Mouse (Mus musculus): ENCODE measurements around the gene Slc35a5. TPM values are rescaled to one million over a fixed set of nuclear protein-coding genes. Genes with fewer than 3 reads are reported as not detected.

Gene Slc35a5
- polyA plus RNA-seq (2015; fragmentation: Nextera tagmentation; extraction: Ambion mirVana) = 29.2 and 33.1 TPM in 2 replicates

DNA sequence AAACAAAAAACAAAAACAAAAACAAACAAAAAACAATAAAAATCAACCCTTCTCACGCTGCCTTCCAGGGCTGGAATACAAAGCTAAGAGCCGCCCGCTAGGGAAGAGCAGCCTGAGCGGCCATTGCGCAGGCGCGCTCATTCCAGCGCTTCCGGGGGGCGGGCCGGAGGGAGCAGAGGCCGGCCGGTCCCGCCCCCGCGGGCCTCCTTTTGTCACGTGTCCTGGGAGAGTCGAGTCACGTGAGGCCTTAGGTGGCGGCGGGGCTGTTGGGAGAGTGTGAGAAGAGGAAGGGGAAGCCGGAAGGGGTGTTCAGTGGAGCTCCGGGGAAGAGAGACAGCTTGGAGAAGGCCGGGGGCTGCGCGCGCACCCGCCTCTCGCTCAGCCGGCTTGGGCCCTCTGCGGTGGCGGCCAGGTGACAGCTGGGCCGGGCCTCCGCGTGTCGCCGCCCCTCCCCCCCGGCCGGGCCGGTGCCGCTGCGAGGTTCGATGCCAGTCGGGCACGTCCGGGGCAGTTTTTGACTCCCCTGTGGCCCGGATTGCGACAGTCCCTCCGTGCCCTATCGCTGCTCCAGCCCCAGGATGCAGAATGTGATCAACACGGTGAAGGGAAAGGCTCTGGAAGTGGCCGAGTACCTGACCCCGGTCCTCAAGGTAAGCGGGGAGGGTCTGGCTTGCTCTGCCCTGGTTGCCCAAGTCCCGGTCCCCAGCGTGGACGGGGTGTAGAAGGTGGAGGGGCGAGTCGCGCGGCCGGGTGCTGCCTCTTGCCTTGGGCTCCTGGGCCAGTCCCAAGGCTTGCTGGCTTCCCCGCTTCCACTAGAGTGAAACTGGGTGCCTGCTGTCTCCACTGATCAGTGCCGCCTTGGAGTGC lies at the start of gene Slc35a5, which contains the start of gene Atg3:
Slc35a5 (minus strand) TSS at position 185 of the 867 bp plus-strand sequence.
Atg3 (plus strand) TSS at position 264 of the 867 bp plus-strand sequence.

DNA sequence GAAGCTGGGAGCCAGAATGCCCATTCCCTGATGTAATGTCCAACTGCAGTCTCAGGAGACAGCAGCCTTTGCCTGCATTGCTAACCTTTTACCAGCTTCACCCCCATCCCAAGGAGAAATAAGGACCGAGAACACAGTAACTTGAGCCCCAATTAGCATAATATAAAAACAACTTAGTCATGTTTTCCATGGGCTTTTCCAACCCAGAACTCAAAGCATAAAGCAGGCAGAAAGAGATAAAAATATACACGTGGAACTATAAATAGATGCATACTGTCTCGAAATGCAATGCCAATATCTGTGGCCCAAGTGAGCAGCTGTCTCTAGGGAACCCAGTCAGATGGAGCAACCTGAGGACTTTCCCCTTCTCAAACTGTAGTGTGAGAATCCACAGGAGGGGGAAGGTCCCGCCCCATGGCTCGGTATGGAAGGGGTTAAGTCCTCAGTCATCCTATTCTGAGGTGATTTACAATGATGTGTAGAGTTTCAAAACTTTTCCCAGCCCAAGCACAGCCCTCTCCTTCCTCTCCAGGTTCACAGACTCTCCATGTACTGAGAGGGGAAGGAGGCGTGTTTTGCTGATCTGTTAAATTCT lies 65.3 kb downstream of the Slc35a5 start, which contains the start of gene Ccdc80:
Ccdc80 (plus strand) TSS at position 266 of the 595 bp plus-strand sequence.

Other genes with a start within 250 kb of the Slc35a5 start
- gene Cd200r3, start 215.0 kb downstream of the Slc35a5 start, polyA plus RNA-seq (2015; fragmentation: Nextera tagmentation; extraction: Ambion mirVana) = not detected in 2 replicates
- 20.6 and 22.4 TPM in 2 replicates for gene Ccdc80, start 65.3 kb downstream of the Slc35a5 start, polyA plus RNA-seq (2015; fragmentation: Nextera tagmentation; extraction: Ambion mirVana)
- 59.4 and 62.3 TPM in 2 replicates for gene Atg3, start 79 bp upstream of the Slc35a5 start, polyA plus RNA-seq (2015; fragmentation: Nextera tagmentation; extraction: Ambion mirVana)
- 0.13 TPM in 1 of 2 replicates, not detected in the other for gene Btla, start 65.6 kb upstream of the Slc35a5 start, polyA plus RNA-seq (2015; fragmentation: Nextera tagmentation; extraction: Ambion mirVana)

Data from neural tube, postnatal 0 days (tissue).